Mouse (Mus musculus): ENCODE measurements around the gene Rhof. TPM values are rescaled to one million over a fixed set of nuclear protein-coding genes. Genes with fewer than 3 reads are reported as not detected.

Gene Rhof
- total RNA-seq, 2 experiments from 2014 or later = 48.5 to 48.9 TPM

GRCm38 (mm10) chr5:123138953-123139721, 6.6 kb upstream of the Rhof start:
- TF ChIP-seq CTCF (IDR thresholded peaks at IDR 0.05) = no peak
- peak overlapping the region; percentile 100 for H3K27ac ChIP-seq
- intact Hi-C loops (cut with DNase I) = no loop called here
- peak overlapping the region; percentile 70 for H3K4me3 ChIP-seq
- DNase-seq (ENCODE audit: extremely low spot score in 1 of 2, low spot score in 2 of 2) = peak; percentile 85

GRCm38 (mm10) chr5:123138230-123138911, 5.9 kb upstream of the Rhof start:
- Histone ChIP-seq H3K4me3 (peak overlapping the region; percentile 70), H3K27ac (peak overlapping the region; percentile 100)
- TF ChIP-seq CTCF (IDR thresholded peaks at IDR 0.05) = peak; percentile 12
- intact Hi-C loops (cut with DNase I) = no loop called here
- DNase-seq (ENCODE audit: extremely low spot score in 1 of 2, low spot score in 2 of 2) = peak; percentile 32 to 37

- DNase-seq (ENCODE audit: extremely low spot score in 1 of 2, low spot score in 2 of 2) = no peak
- H3K27ac ChIP-seq = peak overlapping the region; percentile 100
- H3K4me3 ChIP-seq = peak overlapping the region; percentile 70
- no peak for TF ChIP-seq CTCF (IDR thresholded peaks at IDR 0.05)
- intact Hi-C loops (cut with DNase I) = no loop called here
These were observed 5.4 kb upstream of the Rhof start for GRCm38 (mm10) chr5:123137910-123138229.

- DNase-seq (ENCODE audit: extremely low spot score in 1 of 2, low spot score in 2 of 2) = peak; percentile 61 to 70
- TF ChIP-seq CTCF (IDR thresholded peaks at IDR 0.05) = no peak
- Histone ChIP-seq H3K4me3 (peak overlapping the region; percentile 70), H3K27ac (peak overlapping the region; percentile 100)
- intact Hi-C loops (cut with DNase I) = no loop called here
These were observed 4.8 kb upstream of the Rhof start for GRCm38 (mm10) chr5:123137044-123137909.

DNA sequence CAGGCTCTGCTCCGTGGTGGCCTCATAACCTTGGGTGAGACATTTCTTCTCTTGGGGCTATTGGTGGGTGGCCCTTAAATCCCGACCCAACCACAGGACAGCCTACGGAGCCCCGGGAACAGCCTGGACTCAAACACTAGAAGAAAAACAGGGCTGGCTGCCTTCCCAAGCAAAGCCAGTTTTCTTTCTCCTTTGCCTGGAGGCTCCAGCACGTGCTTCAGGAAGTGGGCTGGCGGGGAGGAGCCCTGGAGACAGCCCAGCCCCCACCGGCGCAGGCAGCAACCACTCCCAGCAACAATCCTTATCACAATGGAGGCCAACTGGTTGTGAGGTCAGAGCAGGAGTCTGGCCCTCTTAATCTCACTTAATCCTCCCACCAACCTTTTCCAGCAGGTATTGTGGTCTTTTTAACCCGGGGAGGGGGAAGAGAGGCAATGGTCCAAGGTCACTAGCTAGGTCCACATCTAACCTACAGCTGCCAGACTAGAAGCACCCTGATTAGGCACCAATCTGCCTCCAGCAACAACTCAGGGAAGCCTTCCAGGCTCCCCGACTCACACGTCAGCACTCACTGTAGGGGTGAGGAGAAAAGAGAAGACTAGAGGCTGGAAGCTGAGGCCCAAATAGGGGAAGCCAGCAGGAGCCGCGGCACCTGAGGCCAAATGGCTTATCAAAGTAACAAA, 4.0 kb upstream of the Rhof start:
- intact Hi-C loops (cut with DNase I) = no loop called here
- H3K27ac ChIP-seq = peak overlapping the region; percentile 100

DNA sequence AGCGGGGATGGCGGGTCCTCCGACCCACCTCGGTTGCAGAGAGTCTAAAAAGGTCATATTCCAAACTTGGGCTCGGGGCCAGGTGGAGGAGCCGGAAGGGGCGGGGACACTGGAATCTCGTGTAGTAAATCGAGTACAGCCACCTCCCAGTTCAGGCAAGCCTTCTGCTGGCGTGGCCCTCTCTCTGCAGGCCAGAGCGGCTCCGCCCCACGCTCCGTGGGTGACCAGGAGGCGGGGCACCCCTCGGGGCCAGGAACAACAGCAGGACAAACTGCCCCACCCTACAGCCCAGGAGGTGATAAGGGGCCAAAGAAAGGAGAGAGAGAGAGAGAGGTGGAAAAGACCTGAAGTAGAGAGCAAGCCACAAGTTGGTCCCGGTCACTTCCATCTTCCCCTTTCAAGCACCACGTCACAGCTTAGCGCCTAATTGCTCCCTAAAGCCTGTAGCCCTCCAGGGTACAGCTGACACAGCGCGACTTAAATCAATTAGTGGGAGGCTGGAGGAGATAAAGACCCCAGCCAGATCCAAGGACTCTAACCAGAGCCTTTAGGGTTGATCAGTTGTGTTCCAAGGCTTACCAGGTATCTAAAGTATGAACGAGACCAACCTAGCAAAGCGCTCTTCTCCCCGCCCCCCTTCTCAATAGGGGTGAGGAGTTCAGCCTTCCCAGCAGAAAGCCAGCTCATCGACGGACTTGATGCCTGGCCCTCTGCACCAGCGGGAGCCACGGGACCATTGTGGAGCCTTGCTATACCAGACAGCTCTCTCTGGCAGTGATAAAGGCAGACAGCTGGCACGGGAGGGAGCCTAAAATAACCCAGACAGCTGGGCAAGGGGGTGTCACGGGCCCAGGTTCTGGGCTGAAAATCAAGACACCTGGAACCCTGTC, 3.2 kb upstream of the Rhof start:
- no peak; the same call in 1 of the 2 replicates for TF ChIP-seq CTCF (IDR thresholded peaks at IDR 0.05)
- Histone ChIP-seq H3K4me3 (peak overlapping the region; percentile 70), H3K27ac (peak overlapping the region; percentile 100)
- peak; percentile 61 to 62 for DNase-seq (ENCODE audit: extremely low spot score in 1 of 2, low spot score in 2 of 2)
- intact Hi-C loops (cut with DNase I) = no loop called here

More for the DNA sequence above, 4.0 kb upstream of the Rhof start:
- DNase-seq (ENCODE audit: extremely low spot score in 1 of 2, low spot score in 2 of 2) = peak; percentile 81 to 82
- peak overlapping the region; percentile 70 for H3K4me3 ChIP-seq
- no peak for TF ChIP-seq CTCF (IDR thresholded peaks at IDR 0.05)

GRCm38 (mm10) chr5:123134875-123135382, 2.4 kb upstream of the Rhof start:
- H3K4me3 ChIP-seq = peak overlapping the region; percentile 70
- intact Hi-C loops (cut with DNase I) = no loop called here
- no peak for DNase-seq (ENCODE audit: extremely low spot score in 1 of 2, low spot score in 2 of 2)
- TF ChIP-seq CTCF (IDR thresholded peaks at IDR 0.05) = no peak
- H3K27ac ChIP-seq = peak overlapping the region; percentile 100

GRCm38 (mm10) chr5:123134186-123134874, 1.8 kb upstream of the Rhof start:
- peak overlapping the region; percentile 70 for H3K4me3 ChIP-seq

DNA sequence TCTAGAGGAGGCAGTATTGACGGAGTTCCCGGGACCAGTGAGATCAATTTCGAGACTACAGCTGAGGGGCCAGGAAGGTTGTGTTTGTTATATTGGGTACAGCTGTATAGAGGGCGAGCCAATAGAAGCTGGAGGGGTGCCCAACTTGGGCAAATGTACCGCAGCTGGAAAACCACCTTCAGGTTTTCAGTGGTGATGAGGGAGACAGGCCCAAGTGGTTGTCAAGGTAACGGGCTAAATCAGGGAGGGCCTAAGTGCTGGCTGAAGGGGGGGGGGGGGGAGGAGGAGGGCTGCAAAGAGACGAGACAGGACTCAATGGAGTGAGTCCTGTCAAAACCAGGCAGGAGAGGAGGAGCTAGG, 1.3 kb upstream of the Rhof start:
- peak in 1 of 2 experiments; percentile 36 for DNase-seq (ENCODE audit: extremely low spot score in 1 of 2, low spot score in 2 of 2)
- H3K4me3 ChIP-seq = peak overlapping the region; percentile 11; the same call in 1 of the 2 replicates
- TF ChIP-seq CTCF (IDR thresholded peaks at IDR 0.05) = no peak
- peak overlapping the region; percentile 79 for H3K27ac ChIP-seq
- intact Hi-C loops (cut with DNase I) = loop anchor here (1.0 to 2.0 kb wide), 2 partner anchors 16 to 69 kb away; no protein-coding TSS in a partner anchor

More at GRCm38 (mm10) chr5:123134186-123134874, 1.8 kb upstream of the Rhof start:
- peak overlapping the region; percentile 100 for H3K27ac ChIP-seq
- intact Hi-C loops (cut with DNase I) = no loop called here
- peak in 1 of 2 experiments; percentile 50 for DNase-seq (ENCODE audit: extremely low spot score in 1 of 2, low spot score in 2 of 2)
- no peak; the same call in 1 of the 2 replicates for TF ChIP-seq CTCF (IDR thresholded peaks at IDR 0.05)

Data from left cerebral cortex, adult 2 months (tissue).